ENCODE assay signal across 12 mouse cellular contexts in genomic region chr17:73477096-73478076, GRCm38 (mm10).
DNase-seq lines count a peak whose midpoint lies in the region; ATAC-seq and TF ChIP-seq lines count a peak whose summit lies in the region.
"Had no signal": no experiment of that assay in that cellular context is flagged by ENCODE, and none has a peak within 500 bp of the region (broad histone marks: within the 10 kb centered on the region; RNA-seq: fewer than 3 reads in every experiment).

No protein-coding gene starts in this region.

- no peaks in the 10 kb centered on the region for H3K36me3 ChIP-seq in forebrain, embryonic 15.5 days
- no peaks in the 10 kb centered on the region for H3K36me3 ChIP-seq in hindbrain, postnatal 0 days (ENCODE audit: insufficient read depth, low read length)
- H3K36me3 ChIP-seq in neural tube, embryonic 13.5 days, result no peaks in the 10 kb centered on the region

- intact Hi-C loops in heart, postnatal 36 days (cut with DNase I), result no loop called here

- no peak for TF ChIP-seq CTCF in hindbrain, postnatal 0 days (IDR thresholded peaks at IDR 0.05; ENCODE audit: low read depth)

- no peak overlapping the region for H3K27ac ChIP-seq in forebrain, embryonic 15.5 days (replicated peaks)
- H3K27ac ChIP-seq in hindbrain, postnatal 0 days, result no peak overlapping the region
- H3K27ac ChIP-seq in neural tube, embryonic 13.5 days (replicated peaks), result peak overlapping the region; percentile 80

- WGBS in forebrain, embryonic 15.5 days, result 27% methylated on average over 11 of the region's 11 CpGs
- 19% methylated on average over 11 of the region's 11 CpGs for WGBS in hindbrain, postnatal 0 days
- WGBS in neural tube, embryonic 13.5 days, result 18% methylated on average over 11 of the region's 11 CpGs

- H3K4me2 ChIP-seq in forebrain, embryonic 15.5 days (replicated peaks), result no peak overlapping the region
- no peak overlapping the region for H3K4me2 ChIP-seq in hindbrain, postnatal 0 days (ENCODE audit: low read depth, low read length)
- no peak overlapping the region for H3K4me2 ChIP-seq in neural tube, embryonic 13.5 days

- H3K9me3 ChIP-seq in forebrain, embryonic 15.5 days, result no peaks in the 10 kb centered on the region
- no peaks in the 10 kb centered on the region for H3K9me3 ChIP-seq in hindbrain, postnatal 0 days (ENCODE audit: low read length)
- H3K9me3 ChIP-seq in neural tube, embryonic 13.5 days, result no peaks in the 10 kb centered on the region

- ATAC-seq in forebrain, embryonic 15.5 days (replicated peaks), result 0 out of 2 replicates have a peak, but pooled peaks have one; percentile 51
- ATAC-seq in hindbrain, postnatal 0 days, result 0 out of 2 replicates have a peak, but pooled peaks have one; percentile 24
- peak; percentile 70; the same call in 1 of the 2 replicates for ATAC-seq in neural tube, embryonic 13.5 days (ENCODE audit: low read depth)

- DNase-seq in heart, adult 11 months, result peak; percentile 66
- no peak for DNase-seq in heart, postnatal 36 days
- DNase-seq in hindbrain, postnatal 0 days (ENCODE audit: low spot score), result no peak
- no peak for DNase-seq in c-Kit-positive CD71-positive TER-119-positive erythroid progenitor cells, embryonic 14.5 days (ENCODE audit: low spot score)
- no peak for DNase-seq in kidney, adult 9 months
- DNase-seq: adrenal gland, postnatal 14 days; cerebellum, adult 11-12 months; kidney, postnatal 25 days; lung, postnatal 10 days; thymus, adult 2 months had no signal

- H3K4me1 ChIP-seq in forebrain, embryonic 15.5 days, result peaks cover 16% of the 10 kb centered on the region
- no peaks in the 10 kb centered on the region for H3K4me1 ChIP-seq in hindbrain, postnatal 0 days (ENCODE audit: insufficient read depth, low read length)
- H3K4me1 ChIP-seq in neural tube, embryonic 13.5 days (replicated peaks), result peaks cover 37% of the 10 kb centered on the region

- no peak overlapping the region for H3K4me3 ChIP-seq in forebrain, embryonic 15.5 days
- no peak overlapping the region for H3K4me3 ChIP-seq in hindbrain, postnatal 0 days (ENCODE audit: low read length)
- no peak overlapping the region for H3K4me3 ChIP-seq in neural tube, embryonic 13.5 days

- no peaks in the 10 kb centered on the region for H3K27me3 ChIP-seq in forebrain, embryonic 15.5 days
- no peaks in the 10 kb centered on the region for H3K27me3 ChIP-seq in hindbrain, postnatal 0 days (ENCODE audit: insufficient read depth, low read length)
- H3K27me3 ChIP-seq in neural tube, embryonic 13.5 days, result no peaks in the 10 kb centered on the region

- no peak overlapping the region for H3K9ac ChIP-seq in forebrain, embryonic 15.5 days (replicated peaks)
- no peak overlapping the region for H3K9ac ChIP-seq in hindbrain, postnatal 0 days (replicated peaks; ENCODE audit: low read length)
- no peak overlapping the region for H3K9ac ChIP-seq in neural tube, embryonic 13.5 days
